Mouse (Mus musculus) hindbrain, embryonic 15.5 days (tissue): ENCODE results near the gene Mdp1. TPM values are rescaled to one million over a fixed set of nuclear protein-coding genes. Genes with fewer than 3 reads are reported as not detected.
A peak's percentile ranks its signal among the peaks of the same experiment; 100 is the strongest.

ENCODE experiments used
- ATAC-seq: fragments of 200-750 bp; cut with Nextera tagmentation; 2 replicates; pipeline ENCODE4 v1.8.0; 2017; ENCODE audit warnings: low read depth, moderate number of reproducible peaks, moderate TSS enrichment; ENCODE audit not compliant: low FRiP score
- H3K27ac ChIP-seq: fragments of 300-500 bp; sonication (generic); replicated peaks from 2 replicates; pipeline ENCODE4 v1.5.1; 2015; ENCODE audit warnings: mild to moderate bottlenecking, inconsistent platforms
- H3K27me3 ChIP-seq: fragments of 300-500 bp; sonication (generic); 2 replicates; pipeline ENCODE4 v1.6.1; 2015; ENCODE audit warnings: control low read depth, inconsistent platforms
- H3K36me3 ChIP-seq: fragments of 300-500 bp; sonication (generic); 2 replicates; pipeline ENCODE4 v1.6.1; 2015; ENCODE audit warnings: control low read depth, inconsistent platforms
- H3K4me1 ChIP-seq: fragments of 300-500 bp; sonication (generic); replicated peaks from 2 replicates; pipeline ENCODE4 v1.6.1; 2015; ENCODE audit warnings: control low read depth, inconsistent platforms
- H3K4me2 ChIP-seq: fragments of 300-500 bp; sonication (generic); 2 replicates; pipeline ENCODE4 v1.6.1; 2015; ENCODE audit warnings: moderate library complexity, mild to moderate bottlenecking, inconsistent platforms
- H3K4me3 ChIP-seq: fragments of 300-500 bp; sonication (generic); 2 replicates; pipeline ENCODE4 v1.5.1; 2015; ENCODE audit warnings: mild to moderate bottlenecking, inconsistent platforms
- H3K9ac ChIP-seq: fragments of 300-500 bp; sonication (generic); 2 replicates; pipeline ENCODE4 v1.6.1; 2015; ENCODE audit warnings: inconsistent platforms
- H3K9me3 ChIP-seq: fragments of 300-500 bp; sonication (generic); 2 replicates; pipeline ENCODE4 v1.6.1; 2016; ENCODE audit warnings: control low read depth, inconsistent platforms
- WGBS: fragments of 180-500 bp; shearing (Covaris S2); methylation state at CpG from one replicate; pipeline ENCODE4 v1.1.7; 2015; 5-methylcytosine and 5-hydroxymethylcytosine counted together
- polyA plus RNA-seq: library from polyadenylated mRNA; unstranded; fragments of >200 nt; fragmentation: Nextera tagmentation; extraction: Ambion mirVana; gene quantifications from 2 replicates; pipeline ENCODE4 v1.2.1, GENCODE M21; 2015

Mdp1 gene
- polyA plus RNA-seq: 74.3 and 74.7 TPM in 2 replicates

GRCm38 (mm10) chr14:55659960-55660573 is at the start of gene Mdp1:
Mdp1 (minus strand) TSS chr14:55660508.
- peak; percentile 96 for ATAC-seq
- Histone ChIP-seq H3K4me1 (peaks cover 14% of the 10 kb centered on the region), H3K27me3 (no peaks in the 10 kb centered on the region), H3K27ac (peak within 1 kb of the TSS; percentile 87), H3K4me3 (peak within 1 kb of the TSS; percentile 75), H3K9me3 (no peaks in the 10 kb centered on the region), H3K9ac (peak within 1 kb of the TSS; percentile 69), H3K36me3 (peaks cover 35% of the 10 kb centered on the region), H3K4me2 (peak within 1 kb of the TSS; percentile 58)
- WGBS: under 1% methylated on average over 39 of the region's 39 CpGs

DNA sequence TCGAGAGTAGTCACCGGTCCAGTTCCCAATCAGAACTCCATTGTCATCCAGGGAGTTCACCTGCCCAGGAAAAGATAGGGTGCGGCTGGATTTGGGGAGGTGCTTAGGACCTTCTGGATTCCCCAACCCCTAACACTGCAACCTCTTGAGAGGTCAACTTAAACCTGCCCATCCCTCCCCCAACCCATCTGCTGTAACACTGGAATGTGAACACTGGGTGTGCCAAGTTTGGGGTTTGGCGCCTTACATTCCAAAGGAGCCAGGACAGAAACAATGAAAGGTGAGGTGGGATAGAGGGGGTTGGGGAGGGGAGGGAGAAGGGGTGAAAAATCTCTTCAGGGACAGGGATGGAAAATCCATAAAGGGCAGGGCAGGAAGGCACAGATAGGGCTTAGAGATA is 49.2 kb upstream of the Mdp1 start:
- no peaks in the 10 kb centered on the region for H3K4me1 ChIP-seq
- H3K4me2 ChIP-seq: no peak overlapping the region
- no peak overlapping the region for H3K4me3 ChIP-seq
- H3K27me3 ChIP-seq: peaks cover 7% of the 10 kb centered on the region; the same call in 1 of the 2 replicates
- H3K9me3 ChIP-seq: no peaks in the 10 kb centered on the region
- ATAC-seq: no peak
- H3K36me3 ChIP-seq: no peaks in the 10 kb centered on the region
- no peak overlapping the region for H3K27ac ChIP-seq
- 87% methylated on average over 4 of the region's 4 CpGs for WGBS
- H3K9ac ChIP-seq: no peak overlapping the region

DNA sequence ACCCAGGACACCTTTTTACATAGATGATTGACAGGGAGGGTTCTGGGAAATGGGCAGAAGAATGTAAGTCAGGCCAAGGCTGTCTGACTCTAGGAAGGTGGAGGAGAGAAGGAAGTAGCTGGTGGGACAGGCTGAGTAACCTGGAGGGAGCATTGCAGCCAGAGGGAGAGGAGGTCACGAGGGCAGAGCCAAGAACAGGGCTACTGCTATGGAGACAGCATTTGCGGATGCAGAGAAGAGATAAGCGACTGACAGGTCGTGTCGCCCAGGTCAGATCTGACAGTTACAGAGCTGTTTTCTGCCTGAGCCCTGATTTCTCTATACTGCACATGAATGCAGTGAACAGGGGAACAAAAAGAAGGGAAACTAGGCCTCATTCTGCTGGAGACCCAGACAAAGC is 47.1 kb upstream of the Mdp1 start:
- no peak overlapping the region for H3K27ac ChIP-seq
- no peak for ATAC-seq
- no peak overlapping the region for H3K4me2 ChIP-seq
- 85% methylated on average over 5 of the region's 5 CpGs for WGBS
- H3K36me3 ChIP-seq: no peaks in the 10 kb centered on the region
- no peaks in the 10 kb centered on the region for H3K27me3 ChIP-seq
- H3K9ac ChIP-seq: no peak overlapping the region
- no peaks in the 10 kb centered on the region for H3K4me1 ChIP-seq
- no peaks in the 10 kb centered on the region for H3K9me3 ChIP-seq
- H3K4me3 ChIP-seq: no peak overlapping the region

DNA sequence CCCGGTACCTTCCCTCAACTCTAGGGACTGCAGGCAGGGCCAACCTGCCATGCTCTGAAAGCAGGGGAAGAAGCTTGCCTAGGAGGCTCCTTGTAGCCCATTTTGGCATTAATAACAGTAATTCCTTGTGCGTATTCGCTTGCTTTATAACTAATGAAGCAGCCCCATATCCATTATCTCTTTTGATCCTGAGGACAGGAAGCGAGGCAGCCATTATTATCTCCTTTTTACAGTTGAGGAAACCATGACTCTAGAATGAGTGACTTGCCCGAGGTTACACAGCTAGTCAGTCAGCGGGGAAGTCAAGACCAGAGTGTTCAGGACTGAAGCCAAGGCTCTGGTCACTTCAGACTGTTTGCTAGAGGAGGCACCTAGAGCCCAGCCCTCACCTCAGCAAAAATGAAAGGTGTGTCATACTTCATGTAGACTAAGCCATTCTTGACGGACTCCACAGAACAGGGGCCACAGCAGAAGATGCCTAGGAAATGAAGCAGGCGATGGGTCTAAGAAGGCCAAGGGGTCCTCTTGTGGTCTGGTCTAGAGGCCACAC is 45.8 kb upstream of the Mdp1 start:
- Histone ChIP-seq H3K27me3 (no peaks in the 10 kb centered on the region), H3K36me3 (no peaks in the 10 kb centered on the region), H3K9ac (no peak overlapping the region), H3K9me3 (no peaks in the 10 kb centered on the region), H3K4me2 (no peak overlapping the region), H3K4me3 (no peak overlapping the region), H3K4me1 (no peaks in the 10 kb centered on the region), H3K27ac (no peak overlapping the region)
- no peak for ATAC-seq
- WGBS: 91% methylated on average over 8 of the region's 8 CpGs

DNA sequence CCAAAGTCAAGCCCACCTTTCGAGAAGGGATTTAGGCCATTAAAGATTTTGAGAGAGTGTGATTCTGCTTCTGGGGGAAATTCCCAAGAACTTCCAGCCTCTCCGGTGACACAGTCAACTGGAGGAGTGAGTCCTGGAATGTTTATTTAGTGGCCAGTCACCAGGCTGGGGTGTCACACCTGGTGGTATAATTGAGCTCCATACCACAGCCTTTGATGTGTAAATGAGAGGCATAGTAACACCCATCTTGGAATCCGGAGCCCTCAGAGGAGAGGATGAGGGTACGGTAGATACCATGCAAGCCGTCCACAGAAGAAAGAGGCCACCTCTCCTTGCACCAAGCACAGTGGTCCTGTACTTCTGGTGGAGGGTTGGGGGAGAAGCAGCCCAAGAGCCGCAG is 42.5 kb upstream of the Mdp1 start:
- Histone ChIP-seq H3K27ac (no peak overlapping the region), H3K27me3 (no peaks in the 10 kb centered on the region), H3K9ac (no peak overlapping the region), H3K4me1 (no peaks in the 10 kb centered on the region), H3K4me2 (no peak overlapping the region), H3K36me3 (no peaks in the 10 kb centered on the region), H3K9me3 (no peaks in the 10 kb centered on the region), H3K4me3 (no peak overlapping the region)
- 65% methylated on average over 6 of the region's 6 CpGs for WGBS
- no peak for ATAC-seq

GRCm38 (mm10) chr14:55701131-55701530 is 40.8 kb upstream of the Mdp1 start:
- no peak overlapping the region for H3K27ac ChIP-seq
- no peaks in the 10 kb centered on the region for H3K9me3 ChIP-seq
- H3K27me3 ChIP-seq: no peaks in the 10 kb centered on the region
- H3K4me2 ChIP-seq: no peak overlapping the region
- H3K4me1 ChIP-seq: no peaks in the 10 kb centered on the region
- H3K4me3 ChIP-seq: no peak overlapping the region
- no peaks in the 10 kb centered on the region for H3K36me3 ChIP-seq
- no peak overlapping the region for H3K9ac ChIP-seq
- no peak for ATAC-seq
- WGBS: 70% methylated on average over 9 of the region's 9 CpGs

GRCm38 (mm10) chr14:55697226-55697625 is 36.9 kb upstream of the Mdp1 start:
- Histone ChIP-seq H3K9me3 (no peaks in the 10 kb centered on the region), H3K36me3 (no peaks in the 10 kb centered on the region), H3K4me1 (no peaks in the 10 kb centered on the region), H3K27me3 (no peaks in the 10 kb centered on the region), H3K27ac (no peak overlapping the region), H3K4me3 (no peak overlapping the region), H3K9ac (no peak overlapping the region), H3K4me2 (no peak overlapping the region)
- WGBS: 85% methylated on average over 4 of the region's 4 CpGs
- ATAC-seq: no peak

- H3K4me3 ChIP-seq: no peak overlapping the region
- H3K4me1 ChIP-seq: no peaks in the 10 kb centered on the region
- WGBS: 83% methylated on average over 10 of the region's 10 CpGs
Measured at GRCm38 (mm10) chr14:55689433-55689832, 29.1 kb upstream of the Mdp1 start.

DNA sequence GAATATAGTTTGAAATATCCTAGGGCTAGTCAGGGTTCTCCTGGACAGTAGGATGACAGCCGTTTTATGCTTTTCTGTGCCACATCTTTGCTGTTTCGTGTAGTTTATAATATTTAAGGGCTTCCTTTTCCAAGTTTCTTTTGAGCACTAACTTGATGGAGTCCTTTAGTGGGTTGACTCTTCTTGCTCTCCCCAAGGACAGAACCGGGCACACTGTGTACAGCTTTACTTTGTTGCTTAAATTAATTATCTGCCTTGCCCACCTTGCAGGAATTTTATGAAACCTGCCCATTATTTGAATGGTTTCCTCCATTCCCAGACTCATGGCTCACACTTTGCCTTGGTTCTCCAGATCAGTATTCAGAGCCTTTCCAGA is 21.8 kb upstream of the Mdp1 start:
- Histone ChIP-seq H3K27ac (peak overlapping the region; percentile 81), H3K4me1 (peaks cover 13% of the 10 kb centered on the region), H3K27me3 (no peaks in the 10 kb centered on the region), H3K36me3 (peaks cover 26% of the 10 kb centered on the region), H3K9ac (peak overlapping the region; percentile 38), H3K4me2 (peak overlapping the region; percentile 90), H3K4me3 (peak overlapping the region; percentile 78), H3K9me3 (no peaks in the 10 kb centered on the region)
- no peak; the same call in 1 of the 2 replicates for ATAC-seq
- 12% methylated on average over 3 of the region's 3 CpGs for WGBS

More at GRCm38 (mm10) chr14:55689433-55689832, 29.1 kb upstream of the Mdp1 start:
- Histone ChIP-seq H3K9me3 (no peaks in the 10 kb centered on the region), H3K9ac (no peak overlapping the region), H3K27me3 (no peaks in the 10 kb centered on the region), H3K27ac (no peak overlapping the region), H3K4me2 (no peak overlapping the region), H3K36me3 (no peaks in the 10 kb centered on the region)
- ATAC-seq: no peak

GRCm38 (mm10) chr14:55681160-55682117 is 21.1 kb upstream of the Mdp1 start, which contains the start of gene Tinf2:
Tinf2 (minus strand) TSS chr14:55681820.
- under 1% methylated on average over 66 of the region's 66 CpGs for WGBS
- peak; percentile 99 for ATAC-seq
- peak within 1 kb of the TSS; percentile 78 for H3K4me3 ChIP-seq

DNA sequence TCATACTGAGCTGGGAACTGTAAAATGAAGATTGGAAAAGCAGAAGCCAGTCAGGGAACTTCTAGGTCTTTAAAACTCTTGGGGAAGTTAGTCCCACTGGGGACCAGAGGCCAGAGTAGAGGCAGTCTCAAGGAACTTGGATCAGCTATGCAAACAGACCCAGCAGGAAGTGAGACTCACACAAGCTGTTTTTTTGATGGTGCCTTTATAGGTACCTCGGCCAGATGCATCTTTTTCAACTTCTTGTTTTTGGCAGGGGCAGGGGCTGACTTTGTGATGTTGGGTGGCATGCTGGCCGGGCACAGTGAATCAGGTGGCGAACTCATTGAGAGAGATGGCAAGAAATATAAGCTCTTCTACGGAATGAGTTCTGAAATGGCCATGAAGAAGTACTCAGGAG is 17.3 kb upstream of the Mdp1 start:
- ATAC-seq: no peak
- Histone ChIP-seq H3K4me3 (no peak overlapping the region), H3K36me3 (peaks cover 45% of the 10 kb centered on the region), H3K27ac (no peak overlapping the region), H3K9ac (no peak overlapping the region), H3K9me3 (no peaks in the 10 kb centered on the region), H3K27me3 (no peaks in the 10 kb centered on the region), H3K4me1 (peaks cover 18% of the 10 kb centered on the region), H3K4me2 (no peak overlapping the region)
- WGBS: 93% methylated on average over 4 of the region's 4 CpGs

More at GRCm38 (mm10) chr14:55681160-55682117, 21.1 kb upstream of the Mdp1 start, which contains the start of gene Tinf2:
- Histone ChIP-seq H3K9me3 (no peaks in the 10 kb centered on the region), H3K27ac (peak within 1 kb of the TSS; percentile 81), H3K9ac (peak within 1 kb of the TSS; percentile 59), H3K36me3 (peaks cover 32% of the 10 kb centered on the region), H3K27me3 (no peaks in the 10 kb centered on the region), H3K4me1 (peaks cover 13% of the 10 kb centered on the region), H3K4me2 (peak within 1 kb of the TSS; percentile 90)

DNA sequence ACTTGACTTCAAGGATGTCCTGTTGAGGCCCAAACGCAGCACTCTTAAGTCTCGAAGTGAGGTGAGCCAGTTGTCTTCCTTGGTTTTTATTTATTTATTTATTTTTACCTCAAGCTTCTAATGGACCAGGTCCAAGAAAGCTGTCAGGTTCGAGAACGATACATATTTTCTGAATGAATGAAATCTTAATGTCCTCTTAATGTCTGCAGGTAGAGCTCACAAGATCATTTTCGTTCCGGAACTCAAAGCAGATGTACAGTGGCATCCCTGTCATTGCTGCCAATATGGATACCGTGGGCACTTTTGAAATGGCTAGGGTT is 12.4 kb upstream of the Mdp1 start:
- 88% methylated on average over 7 of the region's 7 CpGs for WGBS
- no peaks in the 10 kb centered on the region for H3K9me3 ChIP-seq
- H3K27me3 ChIP-seq: no peaks in the 10 kb centered on the region
- H3K4me2 ChIP-seq: peak overlapping the region; percentile 65
- H3K4me1 ChIP-seq: peaks cover 28% of the 10 kb centered on the region
- H3K9ac ChIP-seq: peak overlapping the region; percentile 45
- H3K27ac ChIP-seq: peak overlapping the region; percentile 93; the same call in 1 of the 2 replicates
- no peak for ATAC-seq
- H3K4me3 ChIP-seq: peak overlapping the region; percentile 65
- peaks cover 27% of the 10 kb centered on the region for H3K36me3 ChIP-seq
